Mouse (Mus musculus): ENCODE measurements around the gene Ptgis.

The Ptgis gene

GRCm38 (mm10) chr2:167240008-167240964, at the start of gene Ptgis:
Ptgis (minus strand) TSS chr2:167240604.
- DNase-seq (ENCODE audit: low read depth, low spot score) = no peak

GRCm38 (mm10) chr2:167281461-167281860, 41.1 kb upstream of the Ptgis start:
- no peak for DNase-seq (ENCODE audit: low read depth, low spot score)

GRCm38 (mm10) chr2:167280986-167281310, 40.5 kb upstream of the Ptgis start:
- no peak for DNase-seq (ENCODE audit: low read depth, low spot score)

- peak; percentile 53 for DNase-seq (ENCODE audit: low read depth, low spot score)
These were observed 39.9 kb upstream of the Ptgis start for GRCm38 (mm10) chr2:167280090-167280985.

- DNase-seq (ENCODE audit: low read depth, low spot score) = peak; percentile 41
These were observed 38.5 kb upstream of the Ptgis start for GRCm38 (mm10) chr2:167278751-167279526.

GRCm38 (mm10) chr2:167278011-167278410, 37.6 kb upstream of the Ptgis start:
- no peak for DNase-seq (ENCODE audit: low read depth, low spot score)

- DNase-seq (ENCODE audit: low read depth, low spot score) = peak; percentile 29
These were observed 36.6 kb upstream of the Ptgis start for GRCm38 (mm10) chr2:167277026-167277425.

GRCm38 (mm10) chr2:167275856-167276255, 35.5 kb upstream of the Ptgis start:
- DNase-seq (ENCODE audit: low read depth, low spot score) = no peak

- DNase-seq (ENCODE audit: low read depth, low spot score) = no peak
These were observed 34.5 kb upstream of the Ptgis start for GRCm38 (mm10) chr2:167274713-167275465.

GRCm38 (mm10) chr2:167273206-167273740, 32.9 kb upstream of the Ptgis start:
- no peak for DNase-seq (ENCODE audit: low read depth, low spot score)

GRCm38 (mm10) chr2:167272706-167273105, 32.3 kb upstream of the Ptgis start:
- no peak for DNase-seq (ENCODE audit: low read depth, low spot score)

GRCm38 (mm10) chr2:167271121-167271521, 30.7 kb upstream of the Ptgis start:
- DNase-seq (ENCODE audit: low read depth, low spot score) = no peak

- DNase-seq (ENCODE audit: low read depth, low spot score) = no peak
These were observed 30.1 kb upstream of the Ptgis start for GRCm38 (mm10) chr2:167270496-167270895.

- no peak for DNase-seq (ENCODE audit: low read depth, low spot score)
These were observed 28.3 kb upstream of the Ptgis start for GRCm38 (mm10) chr2:167268721-167269120.

GRCm38 (mm10) chr2:167268411-167268690, 27.9 kb upstream of the Ptgis start:
- DNase-seq (ENCODE audit: low read depth, low spot score) = no peak

- DNase-seq (ENCODE audit: low read depth, low spot score) = no peak
These were observed 27.4 kb upstream of the Ptgis start for GRCm38 (mm10) chr2:167267531-167268410.

GRCm38 (mm10) chr2:167266231-167266630, 25.8 kb upstream of the Ptgis start:
- DNase-seq (ENCODE audit: low read depth, low spot score) = no peak

GRCm38 (mm10) chr2:167265806-167266205, 25.4 kb upstream of the Ptgis start:
- no peak for DNase-seq (ENCODE audit: low read depth, low spot score)

- no peak for DNase-seq (ENCODE audit: low read depth, low spot score)
These were observed 24.6 kb upstream of the Ptgis start for GRCm38 (mm10) chr2:167265021-167265420.

GRCm38 (mm10) chr2:167263931-167264330, 23.5 kb upstream of the Ptgis start:
- no peak for DNase-seq (ENCODE audit: low read depth, low spot score)
